Mouse (Mus musculus): ENCODE results near the gene Ptgfr.

The Ptgfr gene

GRCm38 (mm10) chr3:151836871-151837680 is at the start of gene Ptgfr:
TSS of gene Ptgfr (minus strand) at chr3:151837630.
- DNase-seq, result peak in 1 of 2 experiments; percentile 8

GRCm38 (mm10) chr3:151883881-151884280 is 46.5 kb upstream of the Ptgfr start:
- DNase-seq, result no peak

GRCm38 (mm10) chr3:151879981-151880380 is 42.6 kb upstream of the Ptgfr start:
- DNase-seq, result no peak

GRCm38 (mm10) chr3:151868970-151869369 is 31.5 kb upstream of the Ptgfr start:
- DNase-seq, result no peak

- DNase-seq, result no peak
Observed at GRCm38 (mm10) chr3:151851344-151851743, 13.9 kb upstream of the Ptgfr start.

GRCm38 (mm10) chr3:151850621-151851020 is 13.2 kb upstream of the Ptgfr start:
- no peak for DNase-seq

- DNase-seq, result no peak
Observed at GRCm38 (mm10) chr3:151846292-151846691, 8.9 kb upstream of the Ptgfr start.

- no peak for DNase-seq
Observed at GRCm38 (mm10) chr3:151844361-151845154, 7.1 kb upstream of the Ptgfr start.

GRCm38 (mm10) chr3:151840688-151841087 is 3.3 kb upstream of the Ptgfr start:
- DNase-seq, result no peak

GRCm38 (mm10) chr3:151838372-151838771 is 942 bp upstream of the Ptgfr start:
- DNase-seq, result no peak

GRCm38 (mm10) chr3:151837749-151838148 is 319 bp upstream of the Ptgfr start:
- no peak for DNase-seq

- no peak for DNase-seq
Observed at GRCm38 (mm10) chr3:151836451-151836850, 979 bp downstream of the Ptgfr start.

- no peak for DNase-seq
Observed at GRCm38 (mm10) chr3:151835831-151836230, 1.6 kb downstream of the Ptgfr start.

- DNase-seq, result no peak
Observed at GRCm38 (mm10) chr3:151827950-151828610, 9.3 kb downstream of the Ptgfr start.

GRCm38 (mm10) chr3:151819811-151820210 is 17.6 kb downstream of the Ptgfr start:
- no peak for DNase-seq

- DNase-seq, result no peak
Observed at GRCm38 (mm10) chr3:151818265-151818664, 19.2 kb downstream of the Ptgfr start.

GRCm38 (mm10) chr3:151808613-151809012 is 28.8 kb downstream of the Ptgfr start:
- DNase-seq, result no peak

- no peak for DNase-seq
Observed at GRCm38 (mm10) chr3:151788622-151789021, 48.8 kb downstream of the Ptgfr start.

- no peak for DNase-seq
Observed at GRCm38 (mm10) chr3:151775089-151775488, 62.3 kb downstream of the Ptgfr start.

GRCm38 (mm10) chr3:151771074-151771473 is 66.4 kb downstream of the Ptgfr start:
- peak; percentile 20 to 22 for DNase-seq

- DNase-seq, result no peak
Observed at GRCm38 (mm10) chr3:151749737-151750136, 87.7 kb downstream of the Ptgfr start, which contains the start of gene Ifi44. TSS of gene Ifi44 (minus strand) at chr3:151749960.

GRCm38 (mm10) chr3:151748514-151748913 is 88.9 kb downstream of the Ptgfr start:
- no peak for DNase-seq
